Mouse (Mus musculus): ENCODE data around the gene Magix. TPM values are rescaled to one million over a fixed set of nuclear protein-coding genes. Genes with fewer than 3 reads are reported as not detected.

Gene Magix
- polyA plus RNA-seq (2014; fragmentation: Illumina TruSeq; extraction: RNeasy Lipid Tissue Mini Kit (QIAGEN cat#74804); ENCODE audit: insufficient read depth, low read depth, low replicate concordance): 6.1 TPM

DNA sequence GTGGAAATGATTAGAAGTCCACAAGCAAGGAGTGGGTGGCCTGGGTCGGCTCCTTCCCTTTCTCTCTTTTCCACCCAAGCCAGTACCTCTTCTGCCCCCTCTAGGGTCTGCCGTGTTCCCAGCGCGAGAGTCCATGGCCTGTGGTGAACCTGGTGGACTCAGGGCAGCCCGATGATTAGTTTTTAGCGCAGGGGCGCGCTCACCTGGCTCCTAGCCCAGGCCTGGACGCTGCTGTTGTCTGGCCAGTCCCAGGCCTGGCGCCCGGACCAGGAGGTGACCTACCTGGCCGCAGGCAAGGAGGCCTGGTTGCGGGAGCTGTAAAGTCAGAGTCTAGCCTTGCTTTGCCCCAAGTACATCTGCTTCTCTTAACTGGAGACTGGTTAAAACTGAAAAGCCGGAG, at the start of gene Magix:
Magix (minus strand) TSS at position 388 of the 400 bp plus-strand sequence.

DNA sequence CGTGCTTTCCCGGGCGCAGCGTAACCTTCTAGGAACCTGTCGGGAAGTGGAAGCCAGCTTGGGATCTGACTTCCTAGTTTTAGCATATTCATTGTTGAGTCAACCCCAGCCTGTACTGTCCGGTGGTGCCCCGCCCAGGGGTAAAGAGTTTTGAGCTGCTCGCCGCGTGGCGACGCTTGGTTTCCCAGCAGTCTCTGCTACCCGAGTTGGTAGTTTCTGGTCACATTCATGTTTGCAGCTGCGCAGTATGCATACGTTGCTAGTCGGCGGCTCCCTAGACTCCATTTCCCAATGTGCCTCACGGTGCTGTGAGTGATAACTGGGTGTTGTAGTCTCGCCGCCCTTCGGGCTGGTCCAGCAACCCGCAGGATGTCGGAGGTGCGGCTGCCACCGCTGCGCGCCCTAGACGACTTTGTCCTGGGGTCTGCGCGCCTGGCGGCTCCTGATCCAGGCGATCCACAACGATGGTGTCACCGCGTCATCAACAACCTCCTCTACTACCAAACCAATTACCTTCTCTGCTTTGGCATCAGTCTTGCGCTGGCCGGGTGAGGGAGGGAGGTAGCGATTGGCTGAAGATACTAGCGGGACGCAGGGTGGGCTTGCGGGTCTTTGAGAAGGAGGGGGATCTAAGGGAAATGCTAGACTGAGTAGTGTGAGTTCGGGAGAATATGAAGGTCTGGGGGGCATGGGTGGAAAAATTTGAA, 47.3 kb upstream of the Magix start, which contains the start of gene Praf2:
Praf2 (plus strand) TSS at position 225 of the 707 bp plus-strand sequence.

DNA sequence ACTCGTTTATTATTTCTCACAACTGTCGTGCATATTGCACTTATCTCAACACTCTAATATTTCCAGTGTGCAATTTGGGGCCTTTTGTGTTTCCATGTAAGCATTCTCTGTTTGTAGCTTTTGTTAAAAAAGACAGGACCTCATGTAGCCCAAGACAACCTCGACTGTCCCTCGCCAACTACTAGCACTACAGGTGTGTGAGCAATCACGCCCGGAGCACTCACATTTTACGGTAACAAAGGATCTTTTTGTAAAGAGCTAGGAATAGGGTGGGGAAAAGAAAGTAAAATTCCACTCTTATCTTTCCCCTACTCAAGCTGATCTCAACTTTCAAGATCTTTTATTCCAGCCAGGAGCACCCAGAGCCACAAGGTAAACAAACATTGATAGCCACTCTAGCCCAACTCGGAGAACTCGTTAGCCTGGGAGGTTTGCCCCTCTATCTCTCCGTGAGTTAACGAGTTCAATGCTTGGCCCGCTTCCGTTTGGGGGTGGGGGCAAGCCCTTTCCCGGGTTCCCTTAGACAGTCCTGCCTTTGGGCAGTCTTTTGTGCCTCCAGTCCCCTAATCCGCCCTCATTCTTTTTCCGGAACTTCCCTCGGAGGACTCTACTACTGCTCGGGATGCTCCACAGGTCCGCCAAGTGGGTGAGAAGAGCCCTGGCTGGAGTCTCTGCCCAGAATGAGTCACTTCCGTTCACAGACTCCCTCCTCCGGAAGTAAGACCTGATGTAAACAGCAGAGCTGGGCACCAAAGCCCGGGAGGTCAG, 40.6 kb upstream of the Magix start, which contains the start of gene Gm45208:
Gm45208 (plus strand) TSS at position 732 of the 768 bp plus-strand sequence.

DNA sequence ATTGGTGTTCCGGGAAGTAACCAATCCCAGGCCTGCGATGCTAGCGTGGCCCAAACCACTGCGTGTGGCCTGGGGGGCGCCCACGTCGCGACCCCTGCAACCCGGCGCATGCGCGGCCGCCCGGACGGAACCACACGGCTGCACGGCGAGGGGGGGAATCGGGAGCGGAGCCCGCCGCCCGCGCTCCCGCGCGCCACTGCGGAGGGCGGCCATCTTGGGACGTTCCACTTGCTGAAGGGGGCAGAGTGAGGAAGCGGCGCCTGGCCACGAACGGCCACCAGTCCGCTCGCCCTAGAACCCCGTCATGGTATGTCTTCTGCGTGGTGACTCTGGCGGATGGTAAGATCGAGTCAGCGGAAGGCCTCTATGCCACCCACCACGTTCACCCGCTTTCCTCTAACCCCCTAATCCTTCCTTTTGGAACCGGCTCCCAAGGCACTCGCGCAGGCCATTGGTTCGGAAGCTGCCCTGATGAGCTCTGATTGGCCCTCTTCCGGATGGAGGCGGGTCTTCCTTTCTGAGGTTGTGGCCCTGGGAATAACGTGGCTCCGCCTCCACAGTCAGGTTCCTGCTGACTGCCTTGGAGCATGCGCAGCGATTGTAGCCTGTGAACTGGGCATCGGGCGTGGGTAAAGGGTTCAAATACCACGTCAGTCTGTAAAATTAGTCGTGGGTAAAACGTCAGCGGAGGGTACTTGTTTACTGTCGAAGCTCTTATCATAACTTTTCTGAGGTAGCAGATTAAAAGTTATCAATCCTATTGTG, 33.3 kb upstream of the Magix start, which contains the start of gene Wdr45:
Wdr45 (plus strand) TSS at position 199 of the 765 bp plus-strand sequence.

DNA sequence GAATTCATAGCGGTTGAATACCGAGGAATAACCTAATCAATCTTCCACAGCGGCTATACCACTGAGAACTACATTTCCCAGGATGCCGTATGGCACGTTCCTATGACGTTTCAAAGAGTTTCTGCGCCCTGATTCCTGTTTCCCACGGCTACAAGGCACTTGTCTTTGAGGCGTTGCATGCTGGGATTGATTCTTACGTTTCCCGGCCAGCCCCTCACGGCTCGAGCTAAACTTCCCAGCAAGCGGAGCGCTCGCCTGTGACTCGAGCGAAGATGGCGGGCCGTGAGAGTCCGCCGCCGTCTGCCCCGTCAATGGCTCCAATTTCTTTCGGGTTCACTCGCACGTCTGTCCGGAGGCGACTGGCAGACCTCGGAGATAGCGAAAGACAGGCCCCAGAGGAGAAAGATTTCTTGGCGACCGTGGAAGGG, 15.9 kb upstream of the Magix start, which contains the start of gene Gpkow:
Gpkow (plus strand) TSS at position 178 of the 428 bp plus-strand sequence.

DNA sequence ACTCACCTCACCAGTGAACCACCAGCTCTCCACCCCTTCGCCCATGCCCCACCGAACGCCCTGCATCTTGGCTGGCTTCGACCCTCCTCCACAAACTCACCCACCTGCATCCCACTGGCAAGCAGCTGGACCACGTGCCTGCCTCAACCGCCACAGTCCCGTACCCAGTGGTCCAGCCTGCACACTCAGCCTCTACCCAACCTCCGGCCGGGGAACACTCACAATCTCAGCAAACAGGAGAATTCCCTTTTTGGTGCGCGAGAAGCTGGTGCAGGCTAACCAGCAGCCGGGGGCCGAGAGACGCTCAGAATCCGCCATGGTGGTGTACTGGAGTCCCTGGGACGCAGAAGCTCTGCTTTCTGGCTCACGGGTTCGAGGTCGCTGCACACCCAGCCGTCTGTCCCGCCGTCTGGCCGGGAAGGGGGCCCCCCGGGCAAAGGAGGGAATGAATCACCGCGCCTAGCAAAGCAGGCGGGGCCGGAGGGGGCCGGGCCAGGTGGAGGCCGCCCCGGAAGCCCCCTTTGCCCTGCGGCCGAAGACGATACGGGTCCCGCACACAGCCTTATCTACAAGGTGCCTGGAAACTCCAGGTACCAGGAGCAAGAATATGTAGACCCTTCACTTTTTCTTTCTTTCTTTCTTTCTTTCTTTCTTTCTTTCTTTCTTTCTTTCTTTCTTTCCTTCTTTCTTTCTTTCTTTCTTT, 10.0 kb downstream of the Magix start, which contains the start of gene Plp2:
Plp2 (minus strand) TSS at position 470 of the 703 bp plus-strand sequence.

DNA sequence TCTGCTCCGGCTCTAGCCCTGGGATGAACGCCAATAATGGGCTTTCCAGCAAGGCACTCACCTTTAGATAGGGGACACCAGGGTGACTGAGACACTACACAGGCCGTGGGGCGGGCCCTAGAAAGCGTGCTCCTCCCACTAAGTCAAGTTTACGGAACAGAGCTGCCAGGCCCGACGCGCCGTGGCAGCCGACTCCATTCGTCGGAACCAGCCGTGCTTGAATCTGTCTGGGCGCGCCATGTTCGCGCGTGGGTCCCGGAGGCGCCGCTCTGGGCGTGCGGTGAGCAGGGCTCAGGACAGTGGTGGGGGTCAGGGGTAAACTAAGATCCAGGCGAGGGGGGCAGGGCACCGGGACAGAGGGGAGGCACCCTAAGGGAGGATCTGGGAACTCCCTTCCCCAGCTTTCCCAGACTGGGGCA, 23.8 kb downstream of the Magix start, which contains the start of gene Prickle3:
Prickle3 (plus strand) TSS at position 40 of the 419 bp plus-strand sequence.

DNA sequence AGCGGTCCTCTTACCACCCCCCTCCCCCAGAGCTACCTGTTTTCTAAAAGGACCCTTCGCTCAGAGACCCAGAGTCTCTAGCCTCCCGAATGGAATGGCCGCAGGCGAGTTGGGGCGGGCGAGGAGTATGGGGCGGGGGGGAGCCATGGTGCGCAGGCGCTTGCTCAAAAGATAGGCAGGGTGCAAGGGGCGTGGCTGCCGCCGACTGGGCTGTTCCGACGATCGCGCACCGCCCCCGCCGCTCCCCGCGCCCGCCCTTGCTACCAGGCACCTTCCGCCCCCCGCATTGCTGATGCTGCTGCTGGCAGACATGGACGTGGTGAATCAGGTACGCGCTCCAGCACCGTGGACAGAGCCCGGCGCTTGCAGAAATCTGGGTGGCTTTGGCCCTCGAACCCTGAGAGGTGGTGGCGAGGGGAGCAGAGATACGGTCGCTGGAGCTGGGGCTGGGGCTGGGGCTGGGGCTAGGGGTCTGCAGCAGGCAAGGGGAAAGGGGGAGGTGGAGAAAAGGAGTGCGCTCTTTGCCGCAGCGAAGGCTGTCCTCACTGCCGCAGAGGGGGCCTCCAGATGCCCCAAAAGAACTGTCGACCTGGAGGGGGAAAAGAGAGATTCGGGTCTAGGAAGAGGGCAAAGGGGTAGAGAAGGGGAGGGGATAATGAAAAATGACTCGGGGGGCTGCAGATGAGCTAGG, 42.5 kb downstream of the Magix start, which contains the start of gene Syp:
Syp (plus strand) TSS at position 71 of the 691 bp plus-strand sequence.

Other genes with a start within 250 kb of the Magix start
- gene Foxp3, start 107.6 kb downstream of the Magix start, polyA plus RNA-seq (2014; fragmentation: Illumina TruSeq; extraction: RNeasy Lipid Tissue Mini Kit (QIAGEN cat#74804); ENCODE audit: insufficient read depth, low read depth, low replicate concordance): 0.14 TPM
- gene Ppp1r3f, start 107.0 kb downstream of the Magix start, polyA plus RNA-seq (2014; fragmentation: Illumina TruSeq; extraction: RNeasy Lipid Tissue Mini Kit (QIAGEN cat#74804); ENCODE audit: insufficient read depth, low read depth, low replicate concordance): 1.2 TPM
- 11.5 TPM for gene Ccdc22, start 75.7 kb downstream of the Magix start, polyA plus RNA-seq (2014; fragmentation: Illumina TruSeq; extraction: RNeasy Lipid Tissue Mini Kit (QIAGEN cat#74804); ENCODE audit: insufficient read depth, low read depth, low replicate concordance)
- 0.08 TPM for gene Cacna1f, start 74.2 kb downstream of the Magix start, polyA plus RNA-seq (2014; fragmentation: Illumina TruSeq; extraction: RNeasy Lipid Tissue Mini Kit (QIAGEN cat#74804); ENCODE audit: insufficient read depth, low read depth, low replicate concordance)
- gene Syp, start 42.8 kb downstream of the Magix start, polyA plus RNA-seq (2014; fragmentation: Illumina TruSeq; extraction: RNeasy Lipid Tissue Mini Kit (QIAGEN cat#74804); ENCODE audit: insufficient read depth, low read depth, low replicate concordance): 4.0 TPM
- gene Prickle3, start 24.0 kb downstream of the Magix start, polyA plus RNA-seq (2014; fragmentation: Illumina TruSeq; extraction: RNeasy Lipid Tissue Mini Kit (QIAGEN cat#74804); ENCODE audit: insufficient read depth, low read depth, low replicate concordance): 4.0 TPM
- 161 TPM for gene Plp2, start 9.9 kb downstream of the Magix start, polyA plus RNA-seq (2014; fragmentation: Illumina TruSeq; extraction: RNeasy Lipid Tissue Mini Kit (QIAGEN cat#74804); ENCODE audit: insufficient read depth, low read depth, low replicate concordance)
- gene Gpkow, start 15.9 kb upstream of the Magix start, polyA plus RNA-seq (2014; fragmentation: Illumina TruSeq; extraction: RNeasy Lipid Tissue Mini Kit (QIAGEN cat#74804); ENCODE audit: insufficient read depth, low read depth, low replicate concordance): 18.2 TPM
- gene Wdr45, start 33.1 kb upstream of the Magix start, polyA plus RNA-seq (2014; fragmentation: Illumina TruSeq; extraction: RNeasy Lipid Tissue Mini Kit (QIAGEN cat#74804); ENCODE audit: insufficient read depth, low read depth, low replicate concordance): 86.4 TPM
- gene Gm45208, start 41.0 kb upstream of the Magix start, polyA plus RNA-seq (2014; fragmentation: Illumina TruSeq; extraction: RNeasy Lipid Tissue Mini Kit (QIAGEN cat#74804); ENCODE audit: insufficient read depth, low read depth, low replicate concordance): not detected
- 16.3 TPM for gene Praf2, start 47.2 kb upstream of the Magix start, polyA plus RNA-seq (2014; fragmentation: Illumina TruSeq; extraction: RNeasy Lipid Tissue Mini Kit (QIAGEN cat#74804); ENCODE audit: insufficient read depth, low read depth, low replicate concordance)
- 6.8 TPM for gene Ccdc120, start 69.7 kb upstream of the Magix start, polyA plus RNA-seq (2014; fragmentation: Illumina TruSeq; extraction: RNeasy Lipid Tissue Mini Kit (QIAGEN cat#74804); ENCODE audit: insufficient read depth, low read depth, low replicate concordance)
- gene Tfe3, start 81.3 kb upstream of the Magix start, polyA plus RNA-seq (2014; fragmentation: Illumina TruSeq; extraction: RNeasy Lipid Tissue Mini Kit (QIAGEN cat#74804); ENCODE audit: insufficient read depth, low read depth, low replicate concordance): 19.0 TPM
- 20.6 TPM for gene Gripap1, start 108.5 kb upstream of the Magix start, polyA plus RNA-seq (2014; fragmentation: Illumina TruSeq; extraction: RNeasy Lipid Tissue Mini Kit (QIAGEN cat#74804); ENCODE audit: insufficient read depth, low read depth, low replicate concordance)
- gene Kcnd1, start 141.0 kb upstream of the Magix start, polyA plus RNA-seq (2014; fragmentation: Illumina TruSeq; extraction: RNeasy Lipid Tissue Mini Kit (QIAGEN cat#74804); ENCODE audit: insufficient read depth, low read depth, low replicate concordance): 0.20 TPM
- 30.7 TPM for gene Otud5, start 160.1 kb upstream of the Magix start, polyA plus RNA-seq (2014; fragmentation: Illumina TruSeq; extraction: RNeasy Lipid Tissue Mini Kit (QIAGEN cat#74804); ENCODE audit: insufficient read depth, low read depth, low replicate concordance)
- 6.7 TPM for gene Pim2, start 197.0 kb upstream of the Magix start, polyA plus RNA-seq (2014; fragmentation: Illumina TruSeq; extraction: RNeasy Lipid Tissue Mini Kit (QIAGEN cat#74804); ENCODE audit: insufficient read depth, low read depth, low replicate concordance)
- 24.4 TPM for gene Slc35a2, start 202.8 kb upstream of the Magix start, polyA plus RNA-seq (2014; fragmentation: Illumina TruSeq; extraction: RNeasy Lipid Tissue Mini Kit (QIAGEN cat#74804); ENCODE audit: insufficient read depth, low read depth, low replicate concordance)
- gene Pqbp1, start 218.0 kb upstream of the Magix start, polyA plus RNA-seq (2014; fragmentation: Illumina TruSeq; extraction: RNeasy Lipid Tissue Mini Kit (QIAGEN cat#74804); ENCODE audit: insufficient read depth, low read depth, low replicate concordance): 63.7 TPM
- gene Timm17b, start 218.1 kb upstream of the Magix start, polyA plus RNA-seq (2014; fragmentation: Illumina TruSeq; extraction: RNeasy Lipid Tissue Mini Kit (QIAGEN cat#74804); ENCODE audit: insufficient read depth, low read depth, low replicate concordance): 46.0 TPM
- gene Gm10491, start 226.6 kb upstream of the Magix start, polyA plus RNA-seq (2014; fragmentation: Illumina TruSeq; extraction: RNeasy Lipid Tissue Mini Kit (QIAGEN cat#74804); ENCODE audit: insufficient read depth, low read depth, low replicate concordance): not detected
- not detected for gene Gm10490, start 228.3 kb upstream of the Magix start, polyA plus RNA-seq (2014; fragmentation: Illumina TruSeq; extraction: RNeasy Lipid Tissue Mini Kit (QIAGEN cat#74804); ENCODE audit: insufficient read depth, low read depth, low replicate concordance)
- 0.17 TPM for gene Pcsk1n, start 238.6 kb upstream of the Magix start, polyA plus RNA-seq (2014; fragmentation: Illumina TruSeq; extraction: RNeasy Lipid Tissue Mini Kit (QIAGEN cat#74804); ENCODE audit: insufficient read depth, low read depth, low replicate concordance)
- gene Eras, start 247.4 kb upstream of the Magix start, polyA plus RNA-seq (2014; fragmentation: Illumina TruSeq; extraction: RNeasy Lipid Tissue Mini Kit (QIAGEN cat#74804); ENCODE audit: insufficient read depth, low read depth, low replicate concordance): not detected